Mouse (Mus musculus): Measurements from ENCODE around the gene Rpsa. TPM values are rescaled to one million over a fixed set of nuclear protein-coding genes. Genes with fewer than 3 reads are reported as not detected.

The Rpsa gene
- 1,430 and 1,488 TPM in 2 replicates for polyA plus RNA-seq (2014; fragmentation: Nextera tagmentation; extraction: Ambion mirVana)

- H3K4me2 ChIP-seq (replicated peaks; ENCODE audit: low read depth, low read length): peak within 1 kb of the TSS; percentile 67
- no peaks in the 10 kb centered on the region for H3K9me3 ChIP-seq (ENCODE audit: control insufficient read depth, low read length)
- H3K4me1 ChIP-seq (replicated peaks; ENCODE audit: control insufficient read depth, insufficient read depth, low read length): peaks cover 6% of the 10 kb centered on the region
- WGBS: under 1% methylated on average over 71 of the region's 72 CpGs
- peak within 1 kb of the TSS; percentile 100 for H3K4me3 ChIP-seq (ENCODE audit: low read depth, low read length)
- peak; percentile 97 for ATAC-seq (ENCODE audit: low FRiP score)
- H3K27me3 ChIP-seq (ENCODE audit: control insufficient read depth, insufficient read depth, low read length): no peaks in the 10 kb centered on the region
- H3K36me3 ChIP-seq (ENCODE audit: control insufficient read depth, insufficient read depth, low read length): peaks cover 19% of the 10 kb centered on the region
- peak; percentile 98 for DNase-seq (ENCODE audit: low spot score)
- H3K27ac ChIP-seq (ENCODE audit: low read depth, low read length): peak within 1 kb of the TSS; percentile 83
- peak within 1 kb of the TSS; percentile 100 for H3K9ac ChIP-seq (ENCODE audit: low read depth, low read length)
These were observed at the start of gene Rpsa for GRCm38 (mm10) chr9:120127538-120128251. TSS of gene Rpsa (plus strand) at chr9:120127689.

- no peak overlapping the region for H3K4me2 ChIP-seq (replicated peaks; ENCODE audit: low read depth, low read length)
- ATAC-seq (ENCODE audit: low FRiP score) (no peak), DNase-seq (ENCODE audit: low spot score) (no peak)
- WGBS: 88% methylated on average over 3 of the region's 3 CpGs
- no peak overlapping the region for H3K9ac ChIP-seq (ENCODE audit: low read depth, low read length)
- no peak overlapping the region for H3K4me3 ChIP-seq (ENCODE audit: low read depth, low read length)
- H3K4me1 ChIP-seq (replicated peaks; ENCODE audit: control insufficient read depth, insufficient read depth, low read length): no peaks in the 10 kb centered on the region
- no peaks in the 10 kb centered on the region for H3K36me3 ChIP-seq (ENCODE audit: control insufficient read depth, insufficient read depth, low read length)
- H3K9me3 ChIP-seq (ENCODE audit: control insufficient read depth, low read length): no peaks in the 10 kb centered on the region
- H3K27ac ChIP-seq (ENCODE audit: low read depth, low read length): no peak overlapping the region
- no peaks in the 10 kb centered on the region for H3K27me3 ChIP-seq (ENCODE audit: control insufficient read depth, insufficient read depth, low read length)
These were observed 49.2 kb upstream of the Rpsa start for GRCm38 (mm10) chr9:120078241-120078640.

- Histone ChIP-seq H3K4me1 (replicated peaks; ENCODE audit: control insufficient read depth, insufficient read depth, low read length) (no peaks in the 10 kb centered on the region), H3K9me3 (ENCODE audit: control insufficient read depth, low read length) (no peaks in the 10 kb centered on the region), H3K27ac (ENCODE audit: low read depth, low read length) (no peak overlapping the region), H3K27me3 (ENCODE audit: control insufficient read depth, insufficient read depth, low read length) (no peaks in the 10 kb centered on the region), H3K9ac (ENCODE audit: low read depth, low read length) (no peak overlapping the region), H3K4me3 (ENCODE audit: low read depth, low read length) (no peak overlapping the region), H3K4me2 (replicated peaks; ENCODE audit: low read depth, low read length) (no peak overlapping the region), H3K36me3 (ENCODE audit: control insufficient read depth, insufficient read depth, low read length) (no peaks in the 10 kb centered on the region)
- ATAC-seq (ENCODE audit: low FRiP score): no peak
- no peak for DNase-seq (ENCODE audit: low spot score)
- 76% methylated on average over 7 of the region's 7 CpGs for WGBS
These were observed 47.6 kb upstream of the Rpsa start for GRCm38 (mm10) chr9:120079901-120080300.

GRCm38 (mm10) chr9:120080546-120081108, 46.9 kb upstream of the Rpsa start:
- Histone ChIP-seq H3K4me2 (replicated peaks; ENCODE audit: low read depth, low read length) (no peak overlapping the region), H3K27ac (ENCODE audit: low read depth, low read length) (no peak overlapping the region), H3K4me3 (ENCODE audit: low read depth, low read length) (no peak overlapping the region), H3K4me1 (replicated peaks; ENCODE audit: control insufficient read depth, insufficient read depth, low read length) (no peaks in the 10 kb centered on the region), H3K36me3 (ENCODE audit: control insufficient read depth, insufficient read depth, low read length) (no peaks in the 10 kb centered on the region), H3K9me3 (ENCODE audit: control insufficient read depth, low read length) (no peaks in the 10 kb centered on the region), H3K9ac (ENCODE audit: low read depth, low read length) (no peak overlapping the region), H3K27me3 (ENCODE audit: control insufficient read depth, insufficient read depth, low read length) (no peaks in the 10 kb centered on the region)
- ATAC-seq (ENCODE audit: low FRiP score) (no peak), DNase-seq (ENCODE audit: low spot score) (no peak)
- 81% methylated on average over 8 of the region's 8 CpGs for WGBS

GRCm38 (mm10) chr9:120081247-120081646, 46.2 kb upstream of the Rpsa start:
- H3K4me2 ChIP-seq (replicated peaks; ENCODE audit: low read depth, low read length): no peak overlapping the region
- H3K9me3 ChIP-seq (ENCODE audit: control insufficient read depth, low read length): no peaks in the 10 kb centered on the region
- no peaks in the 10 kb centered on the region for H3K4me1 ChIP-seq (replicated peaks; ENCODE audit: control insufficient read depth, insufficient read depth, low read length)
- no peaks in the 10 kb centered on the region for H3K36me3 ChIP-seq (ENCODE audit: control insufficient read depth, insufficient read depth, low read length)
- H3K27me3 ChIP-seq (ENCODE audit: control insufficient read depth, insufficient read depth, low read length): no peaks in the 10 kb centered on the region
- WGBS: 75% methylated on average over 6 of the region's 6 CpGs
- ATAC-seq (ENCODE audit: low FRiP score) (no peak), DNase-seq (ENCODE audit: low spot score) (peak; percentile 18)
- no peak overlapping the region for H3K4me3 ChIP-seq (ENCODE audit: low read depth, low read length)
- H3K27ac ChIP-seq (ENCODE audit: low read depth, low read length): no peak overlapping the region
- no peak overlapping the region for H3K9ac ChIP-seq (ENCODE audit: low read depth, low read length)

DNA sequence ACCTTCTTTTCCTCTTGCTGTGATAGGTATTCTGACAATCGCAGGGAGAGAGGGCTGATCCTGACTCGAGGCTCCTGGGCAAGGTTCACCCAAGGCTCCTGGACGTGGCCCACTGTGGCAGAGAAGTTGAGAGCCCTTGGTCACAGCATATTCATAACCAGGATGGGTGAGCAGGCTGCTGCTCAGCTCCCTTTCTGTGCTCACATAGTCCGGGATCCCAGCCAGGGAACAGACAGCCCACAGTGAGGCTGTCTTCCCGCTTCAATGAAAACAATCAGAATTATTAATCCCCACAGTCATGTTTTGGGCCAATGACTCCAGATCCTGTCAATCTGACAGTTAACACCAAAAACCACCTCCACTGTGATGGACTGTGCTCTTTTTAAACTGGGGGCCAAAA, 45.5 kb upstream of the Rpsa start:
- Histone ChIP-seq H3K9ac (ENCODE audit: low read depth, low read length) (no peak overlapping the region), H3K36me3 (ENCODE audit: control insufficient read depth, insufficient read depth, low read length) (no peaks in the 10 kb centered on the region), H3K4me1 (replicated peaks; ENCODE audit: control insufficient read depth, insufficient read depth, low read length) (no peaks in the 10 kb centered on the region), H3K4me2 (replicated peaks; ENCODE audit: low read depth, low read length) (no peak overlapping the region), H3K27me3 (ENCODE audit: control insufficient read depth, insufficient read depth, low read length) (no peaks in the 10 kb centered on the region), H3K4me3 (ENCODE audit: low read depth, low read length) (no peak overlapping the region), H3K27ac (ENCODE audit: low read depth, low read length) (no peak overlapping the region), H3K9me3 (ENCODE audit: control insufficient read depth, low read length) (no peaks in the 10 kb centered on the region)
- no peak for DNase-seq (ENCODE audit: low spot score)
- WGBS: 87% methylated on average over 5 of the region's 5 CpGs
- no peak for ATAC-seq (ENCODE audit: low FRiP score)

DNA sequence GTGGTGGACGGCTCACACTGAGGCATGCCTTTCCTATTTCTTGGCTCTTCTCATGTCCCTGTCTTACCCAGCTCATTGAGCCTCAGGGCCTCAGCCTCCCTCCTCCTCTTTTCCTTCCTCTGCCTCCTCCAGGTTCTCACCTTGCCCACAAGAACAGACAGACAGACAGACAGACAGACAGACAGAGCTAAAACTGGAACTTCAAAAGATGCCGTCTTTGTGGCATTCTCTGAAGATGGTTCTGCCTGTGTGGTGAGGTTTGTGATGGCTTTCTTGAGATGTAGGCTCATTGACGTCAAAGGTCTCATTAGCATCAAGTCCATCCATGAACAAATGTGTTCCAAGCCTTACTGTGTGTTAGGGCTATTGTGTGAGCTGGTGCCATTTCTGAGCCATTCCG, 44.8 kb upstream of the Rpsa start:
- no peak overlapping the region for H3K4me2 ChIP-seq (replicated peaks; ENCODE audit: low read depth, low read length)
- H3K27ac ChIP-seq (ENCODE audit: low read depth, low read length): no peak overlapping the region
- H3K4me1 ChIP-seq (replicated peaks; ENCODE audit: control insufficient read depth, insufficient read depth, low read length): no peaks in the 10 kb centered on the region
- WGBS: 63% methylated on average over 4 of the region's 4 CpGs
- no peaks in the 10 kb centered on the region for H3K27me3 ChIP-seq (ENCODE audit: control insufficient read depth, insufficient read depth, low read length)
- no peak for DNase-seq (ENCODE audit: low spot score)
- no peaks in the 10 kb centered on the region for H3K36me3 ChIP-seq (ENCODE audit: control insufficient read depth, insufficient read depth, low read length)
- no peak overlapping the region for H3K9ac ChIP-seq (ENCODE audit: low read depth, low read length)
- H3K9me3 ChIP-seq (ENCODE audit: control insufficient read depth, low read length): no peaks in the 10 kb centered on the region
- no peak for ATAC-seq (ENCODE audit: low FRiP score)
- no peak overlapping the region for H3K4me3 ChIP-seq (ENCODE audit: low read depth, low read length)

DNA sequence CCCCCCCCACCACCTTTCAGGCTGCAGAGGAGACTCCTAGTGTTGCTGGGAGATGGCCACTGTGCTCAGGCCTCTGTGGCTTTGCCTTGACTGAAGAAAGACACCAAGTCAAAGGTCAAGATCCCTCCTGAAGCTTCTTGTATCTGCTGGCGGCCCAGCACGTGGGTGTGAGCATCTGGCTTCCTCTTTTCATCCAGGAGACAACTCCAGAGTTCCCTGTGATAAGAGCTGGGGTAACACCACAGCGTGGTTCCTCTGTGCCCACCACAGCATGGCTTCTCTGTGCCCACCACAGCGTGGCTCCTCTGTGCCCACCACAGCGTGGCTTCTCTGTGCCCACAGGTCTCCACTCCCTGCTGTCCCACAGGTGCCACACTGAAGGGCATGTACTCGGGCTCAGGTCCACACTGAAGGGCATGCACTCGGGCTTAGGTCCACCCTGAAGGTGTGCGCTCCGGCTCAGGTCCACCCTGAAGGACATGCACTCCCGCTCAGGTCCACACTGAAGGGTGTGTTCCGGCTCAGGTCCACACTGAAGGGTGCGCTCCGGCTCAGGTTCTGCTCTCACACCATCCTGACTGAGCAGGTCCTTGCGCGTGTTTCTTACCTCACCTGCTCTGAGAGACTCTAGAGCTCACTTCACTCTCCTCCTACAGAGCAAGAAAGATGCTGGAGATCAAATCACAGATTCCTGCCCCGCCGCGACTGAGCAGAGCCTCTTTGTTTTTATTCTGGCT, 44.2 kb upstream of the Rpsa start:
- H3K4me2 ChIP-seq (replicated peaks; ENCODE audit: low read depth, low read length): no peak overlapping the region
- no peaks in the 10 kb centered on the region for H3K36me3 ChIP-seq (ENCODE audit: control insufficient read depth, insufficient read depth, low read length)
- H3K9ac ChIP-seq (ENCODE audit: low read depth, low read length): no peak overlapping the region
- H3K27me3 ChIP-seq (ENCODE audit: control insufficient read depth, insufficient read depth, low read length): no peaks in the 10 kb centered on the region
- 83% methylated on average over 18 of the region's 18 CpGs for WGBS
- no peak overlapping the region for H3K27ac ChIP-seq (ENCODE audit: low read depth, low read length)
- no peak overlapping the region for H3K4me3 ChIP-seq (ENCODE audit: low read depth, low read length)
- H3K9me3 ChIP-seq (ENCODE audit: control insufficient read depth, low read length): no peaks in the 10 kb centered on the region
- no peaks in the 10 kb centered on the region for H3K4me1 ChIP-seq (replicated peaks; ENCODE audit: control insufficient read depth, insufficient read depth, low read length)
- DNase-seq (ENCODE audit: low spot score): no peak
- no peak for ATAC-seq (ENCODE audit: low FRiP score)

Measured in hindbrain, embryonic 11.5 days (tissue).